Mouse (Mus musculus): Measurements from ENCODE around the gene Ccna1.
A peak's percentile ranks its signal among the peaks of the same experiment; 100 is the strongest.

Ccna1 gene

GRCm38 (mm10) chr3:55055038-55055746 is at the start of gene Ccna1:
Gene Ccna1 (minus strand): TSS chr3:55055501.
- peak; percentile 37 for DNase-seq (ENCODE audit: low read depth, low spot score)

- no peak for DNase-seq (ENCODE audit: low read depth, low spot score)
These were observed 45.8 kb upstream of the Ccna1 start for GRCm38 (mm10) chr3:55101092-55101491.

GRCm38 (mm10) chr3:55098990-55099389 is 43.7 kb upstream of the Ccna1 start:
- no peak for DNase-seq (ENCODE audit: low read depth, low spot score)

GRCm38 (mm10) chr3:55098014-55098413 is 42.7 kb upstream of the Ccna1 start:
- DNase-seq (ENCODE audit: low read depth, low spot score) = no peak

- no peak for DNase-seq (ENCODE audit: low read depth, low spot score)
These were observed 41.9 kb upstream of the Ccna1 start for GRCm38 (mm10) chr3:55097186-55097585.

GRCm38 (mm10) chr3:55096655-55097005 is 41.3 kb upstream of the Ccna1 start:
- DNase-seq (ENCODE audit: low read depth, low spot score) = no peak

- DNase-seq (ENCODE audit: low read depth, low spot score) = no peak
These were observed 40.8 kb upstream of the Ccna1 start for GRCm38 (mm10) chr3:55095968-55096654.

GRCm38 (mm10) chr3:55093161-55093560 is 37.9 kb upstream of the Ccna1 start:
- no peak for DNase-seq (ENCODE audit: low read depth, low spot score)

GRCm38 (mm10) chr3:55089291-55089690 is 34.0 kb upstream of the Ccna1 start:
- DNase-seq (ENCODE audit: low read depth, low spot score) = no peak

- DNase-seq (ENCODE audit: low read depth, low spot score) = no peak
These were observed 33.5 kb upstream of the Ccna1 start for GRCm38 (mm10) chr3:55088843-55089242.

- DNase-seq (ENCODE audit: low read depth, low spot score) = no peak
These were observed 33.1 kb upstream of the Ccna1 start for GRCm38 (mm10) chr3:55088359-55088758.

GRCm38 (mm10) chr3:55087360-55087759 is 32.1 kb upstream of the Ccna1 start:
- no peak for DNase-seq (ENCODE audit: low read depth, low spot score)

- DNase-seq (ENCODE audit: low read depth, low spot score) = no peak
These were observed 31.6 kb upstream of the Ccna1 start for GRCm38 (mm10) chr3:55086948-55087347.

GRCm38 (mm10) chr3:55085716-55086115 is 30.4 kb upstream of the Ccna1 start:
- DNase-seq (ENCODE audit: low read depth, low spot score) = no peak

- DNase-seq (ENCODE audit: low read depth, low spot score) = no peak
These were observed 29.5 kb upstream of the Ccna1 start for GRCm38 (mm10) chr3:55084781-55085180.

GRCm38 (mm10) chr3:55080055-55080454 is 24.8 kb upstream of the Ccna1 start:
- peak; percentile 71 for DNase-seq (ENCODE audit: low read depth, low spot score)

GRCm38 (mm10) chr3:55079619-55080018 is 24.3 kb upstream of the Ccna1 start:
- no peak for DNase-seq (ENCODE audit: low read depth, low spot score)

GRCm38 (mm10) chr3:55078233-55078632 is 22.9 kb upstream of the Ccna1 start:
- no peak for DNase-seq (ENCODE audit: low read depth, low spot score)

- no peak for DNase-seq (ENCODE audit: low read depth, low spot score)
These were observed 20.0 kb upstream of the Ccna1 start for GRCm38 (mm10) chr3:55075294-55075648.

- DNase-seq (ENCODE audit: low read depth, low spot score) = no peak
These were observed 19.4 kb upstream of the Ccna1 start for GRCm38 (mm10) chr3:55074576-55075293.

- DNase-seq (ENCODE audit: low read depth, low spot score) = no peak
These were observed 12.6 kb upstream of the Ccna1 start for GRCm38 (mm10) chr3:55067791-55068434.

- DNase-seq (ENCODE audit: low read depth, low spot score) = no peak
These were observed 11.3 kb upstream of the Ccna1 start for GRCm38 (mm10) chr3:55066666-55067023.

Measured in retina, postnatal 7 days (tissue).